Mouse (Mus musculus) myocyte (in vitro differentiated cells): ENCODE measurements at regions not wholly inside any gene's neighbourhood (a gene's known extent, or its start where the extent isn't known, plus 50 kb on each side); places are given as distances from the start of the nearest gene placed in this dataset.

Experiments
- CEBPB ChIP-seq: IDR thresholded peaks from 2 replicates; pipeline ENCODE4 v1.6.1; 2011; ENCODE audit warnings: mild to moderate bottlenecking, moderate library complexity; ENCODE audit not compliant: poor library complexity, insufficient read depth, severe bottlenecking
- MAX ChIP-seq: IDR thresholded peaks from one replicate; pipeline ENCODE4 v1.6.1; 2011; ENCODE audit warnings: low read depth, mild to moderate bottlenecking, control low read depth
- MYOG ChIP-seq, 3 experiments: IDR thresholded peaks; one replicate each; pipeline ENCODE4 v1.6.1; 2011; ENCODE audit warnings: control low read depth in 2 of 3, low read depth in 2 of 3, mild to moderate bottlenecking in 2 of 3; ENCODE audit not compliant: insufficient read length in 2 of 3, control insufficient read depth in 1 of 3, insufficient read depth in 1 of 3
- POLR2A ChIP-seq: IDR thresholded peaks from one replicate; pipeline ENCODE4 v1.6.1; 2011; ENCODE audit warnings: low read depth, mild to moderate bottlenecking, control low read depth, moderate library complexity; ENCODE audit not compliant: insufficient read length
- POLR2AphosphoS2 ChIP-seq: IDR thresholded peaks from one replicate; pipeline ENCODE4 v1.6.1; 2011; ENCODE audit warnings: low read depth, control low read depth; ENCODE audit not compliant: insufficient read length
- TCF12 ChIP-seq: IDR thresholded peaks from one replicate; pipeline ENCODE4 v1.6.1; 2011; ENCODE audit warnings: mild to moderate bottlenecking, control low read depth; ENCODE audit not compliant: poor library complexity, insufficient read depth, severe bottlenecking

- TF ChIP-seq POLR2A, result no peak
- no peak for TF ChIP-seq MAX
- TF ChIP-seq MYOG (IDR thresholded peaks at IDR 0.05; ENCODE audit: control insufficient read depth in 1 of 3, insufficient read depth in 1 of 3, insufficient read length in 2 of 3, low read depth in 2 of 3), result no peak
- no peak for TF ChIP-seq POLR2AphosphoS2
- no peak for TF ChIP-seq TCF12
- no peak for TF ChIP-seq CEBPB
Measured at GRCm38 (mm10) chr19:26475197-26475596, 129.7 kb upstream of the Smarca2 start.
